Mouse (Mus musculus) kidney, adult 11 months (tissue): ENCODE measurements at regions not wholly inside any gene's neighbourhood (a gene's known extent, or its start where the extent isn't known, plus 50 kb on each side); places are given as distances from the start of the nearest gene placed in this dataset.

Experiments used
- DNase-seq: peaks from one replicate; pipeline ENCODE4 v3.0.0; 2022

DNA sequence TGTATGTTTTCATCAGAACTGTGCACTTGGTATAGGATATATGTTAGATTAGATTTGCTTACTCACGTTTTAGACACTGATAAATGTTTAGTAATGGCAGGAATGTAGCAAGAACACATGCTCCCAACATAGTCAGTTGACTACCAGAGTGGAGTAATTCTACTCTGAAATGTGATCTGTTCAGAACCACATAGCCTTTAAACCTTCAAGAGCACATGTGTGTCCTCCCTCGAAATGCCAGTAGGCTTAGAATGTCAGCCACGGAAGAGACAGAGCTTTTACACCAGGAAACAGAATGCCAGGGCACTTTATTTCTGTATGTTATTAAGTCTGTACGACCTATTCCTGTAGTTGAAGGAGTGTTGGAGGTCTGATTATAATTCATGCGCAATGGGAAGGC lies 51.3 kb upstream of the Cd28 start:
- no peak for DNase-seq

DNA sequence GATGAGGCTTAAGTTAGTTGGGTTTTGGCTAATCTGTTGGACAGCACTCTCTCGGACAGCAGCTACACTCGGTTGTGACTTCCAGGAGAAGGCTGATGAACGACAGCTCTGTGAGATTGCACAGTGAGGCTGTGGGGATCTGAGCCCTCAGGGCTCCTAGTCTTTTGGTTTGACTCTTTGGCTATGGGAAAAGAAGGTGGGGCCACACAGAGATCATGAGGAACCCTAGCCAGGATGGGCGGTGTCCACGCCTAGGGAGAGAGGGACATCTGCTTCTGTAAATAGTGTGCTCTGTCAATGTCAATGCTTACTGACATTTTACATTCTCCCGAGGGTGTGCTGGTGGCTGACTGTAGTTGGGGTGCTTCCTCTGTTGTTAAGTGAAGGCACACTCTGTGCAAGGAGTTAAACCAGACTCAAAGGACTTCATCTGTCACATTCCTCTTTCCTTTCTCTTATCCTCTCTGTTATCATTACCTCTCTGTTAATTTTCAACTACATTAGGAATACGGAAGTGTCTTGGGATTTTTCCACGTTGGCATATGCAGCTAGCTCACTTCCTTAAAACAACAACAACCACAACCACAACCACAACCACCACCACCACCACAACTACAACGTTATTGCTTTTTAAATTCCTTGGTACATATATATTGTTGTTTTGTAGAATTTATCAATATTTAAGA lies 54.2 kb upstream of the Cd28 start:
- no peak for DNase-seq

DNA sequence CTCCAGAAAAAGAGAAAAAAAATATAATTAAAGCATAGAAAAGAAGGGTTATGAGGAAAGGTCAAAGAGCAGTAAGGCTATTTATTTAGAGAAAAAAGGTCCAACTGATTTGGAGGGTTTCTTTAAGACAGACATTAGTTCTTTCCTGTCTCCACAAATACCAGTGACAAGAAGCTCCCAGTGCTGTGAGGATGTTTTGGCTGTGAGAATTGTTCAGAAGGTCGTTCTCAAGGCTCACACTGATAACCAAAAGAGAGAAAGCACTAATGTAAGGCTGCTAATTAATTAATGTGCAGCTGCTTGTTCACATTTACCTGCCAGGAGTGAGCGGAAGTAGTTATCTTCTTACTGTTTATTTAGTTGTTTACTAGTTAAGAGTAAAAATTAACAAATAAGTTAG lies 54.7 kb upstream of the Cd28 start:
- no peak for DNase-seq

DNA sequence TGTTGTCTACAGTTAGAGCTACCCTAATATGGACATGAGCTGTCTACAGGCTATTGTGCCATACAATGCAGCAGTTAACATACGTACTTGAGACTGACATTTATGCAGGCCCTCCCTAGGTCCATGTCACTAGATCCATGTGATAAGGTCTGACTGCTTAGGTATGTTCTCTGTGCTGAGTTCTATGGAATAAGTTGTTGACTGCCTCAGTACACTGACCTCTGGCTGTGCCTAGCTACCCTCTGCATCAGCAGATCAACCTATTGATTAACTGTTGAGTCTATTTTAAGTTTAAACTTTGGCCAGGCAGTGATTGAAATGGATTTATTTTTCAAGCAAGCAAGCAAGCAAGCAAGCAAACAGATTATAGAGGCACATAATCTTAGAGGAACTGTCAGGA lies 57.0 kb upstream of the Cd28 start:
- DNase-seq = no peak

DNA sequence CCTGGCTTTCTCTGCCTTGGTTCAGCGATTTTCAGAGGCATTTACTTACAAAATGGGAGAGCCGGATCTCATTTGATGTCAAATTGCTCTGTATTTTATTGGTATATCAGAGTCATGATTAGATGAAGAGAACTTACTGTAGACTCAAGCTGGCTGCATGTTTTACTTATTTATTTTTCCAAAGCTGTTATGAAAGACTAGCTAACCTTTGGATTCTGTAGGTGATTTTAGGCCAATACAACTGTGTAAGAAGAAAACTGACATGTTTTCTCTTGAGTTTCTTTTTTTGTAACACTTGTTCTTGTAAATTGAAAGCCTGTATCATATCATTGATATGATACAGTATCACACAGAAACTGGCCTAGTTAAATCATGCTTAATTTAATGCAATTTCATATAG lies 57.6 kb upstream of the Cd28 start:
- DNase-seq = no peak

DNA sequence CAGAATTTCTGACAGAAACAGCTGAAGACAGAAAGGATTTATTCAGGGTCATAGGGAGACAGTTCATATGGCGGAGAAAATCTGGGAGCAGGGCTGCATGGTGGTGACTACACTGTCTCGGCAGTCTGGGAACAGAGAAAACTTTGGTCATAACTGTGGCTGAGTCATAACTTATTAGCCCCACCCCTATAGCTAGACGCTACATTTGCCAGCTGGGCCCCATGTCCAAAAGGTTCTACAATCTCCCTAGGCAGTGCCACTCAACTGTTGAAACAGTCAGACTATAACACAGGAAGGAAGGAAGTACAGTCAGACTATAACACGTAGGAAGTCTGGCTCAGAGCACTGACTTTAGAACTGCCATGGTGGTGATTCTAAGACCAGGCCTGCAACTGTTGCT lies 58.2 kb upstream of the Cd28 start:
- DNase-seq = no peak

DNA sequence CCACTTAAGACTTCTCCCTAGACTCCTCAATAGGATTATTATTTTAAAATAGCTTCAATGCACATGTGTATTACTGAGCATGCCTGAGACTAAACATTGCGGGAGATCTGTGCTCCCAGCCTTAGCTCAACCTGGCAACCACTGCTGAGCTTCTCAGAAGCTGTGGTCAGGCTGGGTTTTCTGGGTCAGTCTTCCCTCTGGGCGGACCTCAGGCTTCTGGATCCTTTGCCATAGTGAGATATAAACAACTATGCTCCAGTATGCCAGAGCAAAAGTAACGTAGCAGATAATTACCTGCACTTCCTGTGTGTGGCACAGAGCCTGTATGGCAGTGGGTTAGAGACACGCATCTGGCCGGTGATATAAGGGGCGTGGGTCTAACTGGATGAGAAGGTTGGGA lies 59.1 kb upstream of the Cd28 start:
- no peak for DNase-seq

DNA sequence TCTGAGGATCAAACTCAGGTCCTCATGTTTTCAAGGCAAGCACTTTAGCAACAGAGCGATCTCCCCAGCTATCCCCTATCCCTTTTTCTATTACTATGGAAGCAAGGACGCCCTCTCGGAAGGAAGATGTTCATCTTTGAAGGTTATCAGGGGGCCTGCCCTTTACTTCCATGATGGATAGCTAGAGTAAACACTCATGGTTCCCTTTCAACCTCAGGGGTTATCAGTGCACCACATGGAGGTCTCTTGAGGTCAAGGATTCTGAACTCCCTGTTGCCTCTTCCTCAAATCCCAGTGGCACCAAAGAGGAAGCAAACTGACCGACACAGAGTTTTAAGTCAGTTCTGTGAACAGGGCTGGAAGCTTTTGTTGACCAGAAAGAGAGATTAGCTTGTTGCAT lies 59.6 kb upstream of the Cd28 start:
- DNase-seq = peak; percentile 57

DNA sequence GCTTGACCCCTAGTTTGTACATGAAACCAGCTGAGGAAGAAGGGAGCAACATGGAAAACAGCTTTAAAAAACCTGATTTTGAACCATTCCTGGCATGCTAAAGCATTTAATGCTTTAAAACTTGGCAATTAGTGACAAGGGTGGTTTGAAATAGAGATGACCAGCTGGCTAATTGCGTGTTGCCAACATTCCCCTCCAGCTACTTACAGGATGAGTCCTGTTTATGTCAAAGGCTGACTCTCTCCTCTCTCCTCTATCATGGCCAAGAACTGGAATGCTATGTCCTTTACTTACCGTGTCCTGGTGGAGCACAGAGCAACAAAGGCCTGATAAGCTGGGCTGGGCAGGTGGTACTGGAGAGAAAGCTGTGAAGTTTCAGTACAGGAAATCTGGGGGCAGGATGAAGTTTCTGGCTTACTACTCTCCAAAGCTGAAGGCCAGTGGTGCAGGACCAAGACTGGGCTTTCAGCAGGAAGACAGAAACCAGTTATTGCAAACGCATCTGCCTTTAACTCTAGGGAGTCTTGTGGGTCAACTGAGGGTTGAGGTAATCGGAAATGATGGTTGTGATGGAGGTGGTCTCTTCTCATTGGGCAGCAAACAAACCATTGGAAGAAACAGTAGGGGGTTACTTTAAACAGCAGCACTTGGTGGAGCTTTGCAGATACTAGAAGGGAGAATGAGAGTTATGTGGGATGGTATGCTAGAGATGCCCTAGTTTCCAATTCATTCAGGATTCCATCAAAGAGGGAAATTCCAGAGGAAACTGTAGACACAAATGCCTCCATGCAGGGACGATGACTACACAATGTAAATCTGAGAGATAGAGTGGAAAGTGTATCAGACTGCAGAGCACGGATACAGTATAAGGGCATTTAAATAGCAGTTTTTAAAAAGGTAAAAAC lies 60.7 kb upstream of the Cd28 start:
- DNase-seq = no peak

DNA sequence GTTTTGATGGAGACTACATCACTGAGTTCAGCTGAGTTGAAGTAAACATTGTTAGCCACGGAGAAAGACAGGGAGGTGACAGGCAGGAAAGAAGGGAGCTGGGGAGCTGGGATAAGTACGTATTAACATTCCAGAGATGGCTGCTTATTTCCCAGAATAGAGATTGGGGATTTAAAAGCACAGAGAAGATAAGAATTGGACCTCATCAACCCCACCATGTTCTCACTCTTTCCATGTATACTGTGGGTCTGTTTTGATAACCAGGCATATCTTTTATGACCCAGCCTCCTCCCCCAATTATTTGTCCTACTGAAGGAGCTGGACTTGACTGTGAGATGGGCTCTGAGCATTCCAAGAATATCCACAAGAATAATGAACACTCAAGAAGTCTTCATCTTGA lies 61.4 kb upstream of the Cd28 start:
- peak; percentile 19 for DNase-seq

DNA sequence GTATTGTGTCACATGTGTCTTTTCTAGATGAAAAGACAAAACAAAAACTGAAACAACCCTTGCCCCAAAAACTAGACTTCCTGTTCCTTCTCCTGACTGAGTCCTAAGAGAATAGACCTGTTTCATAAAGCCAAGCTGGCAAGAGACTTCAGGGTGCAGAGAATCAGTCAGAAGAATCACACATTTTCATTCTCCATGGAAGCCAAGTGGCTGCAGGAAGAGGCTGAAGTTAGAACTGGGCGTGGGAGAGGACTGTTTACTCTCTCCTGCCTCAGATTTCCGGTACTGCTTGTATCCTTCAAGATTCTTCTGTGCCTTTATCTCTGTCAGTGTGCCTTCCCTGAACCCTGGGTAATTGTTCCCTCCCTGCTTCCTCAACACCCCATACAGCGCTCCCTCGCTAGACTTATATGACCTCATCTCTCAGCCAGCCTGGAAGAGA lies 64.0 kb upstream of the Cd28 start:
- no peak for DNase-seq

DNA sequence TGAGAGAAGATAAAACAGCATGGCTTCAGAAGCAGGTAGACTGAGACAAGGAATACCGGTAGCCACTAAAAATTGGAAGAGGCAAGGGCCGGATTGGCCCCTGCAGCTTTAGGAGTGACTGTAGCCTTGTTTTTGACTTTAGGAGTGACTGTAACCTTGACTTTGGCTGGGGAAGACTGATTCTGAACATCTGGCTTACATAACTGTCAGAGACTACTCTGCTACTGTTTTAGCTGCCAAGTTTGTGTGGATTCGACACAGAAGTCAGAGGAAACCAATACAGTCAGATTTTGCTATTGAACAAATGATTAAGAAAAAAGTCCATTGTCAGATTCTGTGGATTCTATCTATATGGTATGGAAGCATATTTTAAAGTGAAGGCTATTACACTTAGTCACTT lies 66.4 kb upstream of the Cd28 start:
- DNase-seq = no peak

DNA sequence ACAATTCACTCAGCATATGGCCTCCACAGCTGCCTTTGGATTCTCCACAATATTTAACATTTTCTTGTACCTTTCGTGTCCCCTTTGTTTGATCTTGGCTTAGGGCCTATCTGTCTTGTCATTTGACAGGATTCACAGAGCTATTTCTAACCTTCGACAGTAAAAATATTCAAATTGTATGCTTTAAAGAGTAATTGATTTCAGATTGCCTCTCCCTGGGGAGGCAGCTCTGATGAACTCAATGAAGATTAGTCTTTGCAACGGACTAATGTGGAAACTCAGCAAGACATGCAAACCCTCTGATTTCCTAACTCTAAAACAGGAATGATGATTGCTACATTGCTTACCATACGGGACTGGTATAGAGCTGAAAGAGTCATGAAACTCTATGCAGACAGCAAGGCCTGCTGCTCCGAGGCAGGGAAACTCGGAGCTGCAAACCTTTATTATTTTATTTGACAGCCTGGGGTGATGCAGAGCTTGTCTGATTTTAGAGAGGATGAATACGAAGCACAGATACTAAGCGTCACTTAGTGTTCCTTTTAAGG lies 67.2 kb upstream of the Cd28 start:
- DNase-seq = no peak

DNA sequence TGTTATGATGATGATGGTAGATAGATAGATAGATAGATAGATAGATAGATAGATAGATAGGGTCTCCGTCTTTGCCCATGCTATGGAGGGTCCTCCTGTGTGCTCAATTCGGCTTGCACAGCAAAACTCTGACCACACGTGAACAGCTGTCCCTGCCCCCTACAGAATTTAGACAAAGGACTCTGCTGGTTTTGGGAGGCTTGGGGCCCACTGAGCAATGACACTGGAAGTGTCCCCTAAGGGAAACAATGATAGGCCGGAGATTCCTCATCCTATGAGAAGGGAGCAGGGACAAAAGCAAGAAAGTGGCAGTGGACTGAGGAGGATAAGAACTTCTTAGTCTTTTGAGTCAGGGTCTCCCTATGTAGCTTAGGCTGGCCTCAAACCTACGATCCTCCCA lies 69.8 kb upstream of the Cd28 start:
- DNase-seq = no peak

DNA sequence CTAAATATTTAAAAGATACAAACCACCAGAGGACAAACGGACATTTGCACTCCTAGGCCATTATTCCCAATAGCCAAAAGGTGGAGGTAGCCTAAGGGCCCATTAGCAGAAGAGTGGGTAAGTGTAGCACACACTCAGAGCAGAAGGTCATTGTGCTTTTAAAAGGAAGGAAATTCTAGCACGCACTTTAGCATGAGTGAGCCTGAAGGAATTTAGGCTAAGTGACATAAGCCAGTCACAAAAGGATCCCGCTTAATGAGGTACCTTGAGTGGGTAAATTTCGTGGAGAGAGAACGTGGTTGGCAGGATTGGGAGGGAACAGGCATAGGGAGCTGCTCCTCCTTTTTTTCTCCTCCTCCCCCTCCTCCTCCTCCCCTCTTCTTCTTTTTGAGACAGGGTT lies 70.4 kb upstream of the Cd28 start:
- DNase-seq = no peak

DNA sequence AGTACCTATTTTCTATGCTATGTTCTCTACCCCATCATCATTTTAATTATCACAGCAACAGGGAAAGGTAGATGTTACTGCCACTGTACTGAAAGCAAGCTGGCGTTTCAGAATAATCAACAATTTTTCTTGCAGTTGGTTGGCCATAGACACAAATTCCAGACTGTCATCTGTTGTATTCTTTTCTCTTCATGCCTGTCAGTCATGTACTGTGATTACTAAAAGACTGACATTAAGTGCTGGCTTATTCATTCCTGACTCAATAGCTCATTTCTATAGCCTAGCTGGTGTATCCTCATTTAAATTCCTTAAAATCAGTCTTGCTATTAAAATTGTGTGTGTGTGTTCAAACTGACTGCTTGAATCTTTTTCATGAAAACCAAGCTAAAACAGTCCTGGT lies 71.4 kb upstream of the Cd28 start:
- no peak for DNase-seq

DNA sequence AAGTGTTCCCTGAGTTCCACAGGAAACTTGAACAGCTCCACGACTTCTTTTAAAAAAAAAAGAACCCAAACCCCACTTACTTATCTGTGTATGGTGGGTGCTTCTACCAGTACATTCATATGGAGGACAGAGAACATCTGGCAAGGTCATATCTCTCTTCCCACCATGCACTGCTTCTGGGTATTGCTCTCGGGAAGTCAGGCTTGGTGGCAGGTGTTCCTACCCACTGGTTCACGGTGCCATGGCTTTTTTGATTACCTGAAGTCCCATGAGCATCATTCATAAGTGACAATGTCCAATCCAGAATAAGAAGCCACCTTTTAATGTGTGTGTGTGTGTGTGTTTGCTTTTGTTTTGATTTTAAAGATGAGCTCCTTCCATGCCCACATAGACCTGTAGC lies 73.8 kb upstream of the Cd28 start:
- no peak for DNase-seq

DNA sequence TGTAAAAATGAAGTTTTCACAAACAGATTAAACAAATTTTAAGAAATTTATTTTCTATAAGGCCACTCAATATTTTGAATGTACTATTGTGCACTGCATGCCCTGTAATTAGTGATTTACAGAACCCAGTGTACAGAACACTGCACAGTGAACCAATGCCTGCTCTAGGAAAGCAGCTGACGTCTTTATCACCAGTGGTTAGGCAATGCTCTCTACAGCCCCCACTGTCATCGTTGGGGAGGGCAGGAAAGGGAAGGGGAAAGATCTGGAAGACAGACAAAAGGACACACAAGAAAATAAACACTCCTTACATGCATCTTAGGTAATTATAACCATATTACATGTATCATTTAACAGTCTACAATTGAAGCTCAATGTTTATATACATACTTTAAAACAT lies 74.4 kb upstream of the Cd28 start:
- peak; percentile 33 for DNase-seq

DNA sequence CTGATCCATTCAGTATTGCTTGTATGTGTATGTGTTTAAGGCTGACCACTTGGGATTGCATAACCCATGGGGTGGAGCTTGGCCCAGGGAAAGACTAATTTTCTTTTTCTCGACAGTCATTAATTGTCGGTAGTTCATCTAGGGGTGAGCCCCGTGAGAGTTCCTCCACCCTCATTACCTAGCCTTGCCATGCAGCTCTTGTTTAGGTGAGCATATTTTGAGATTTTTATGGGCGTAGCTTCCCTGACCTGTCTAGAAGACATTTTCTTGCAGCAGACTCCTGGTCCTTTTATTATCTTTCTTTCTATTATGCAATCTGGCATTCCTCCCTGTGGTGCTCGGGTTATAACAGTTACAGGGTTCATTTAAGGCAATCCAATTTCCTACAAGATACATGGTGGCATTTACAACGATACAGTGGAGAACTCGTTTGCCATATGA lies 74.4 kb upstream of the Raph1 start:
- peak; percentile 12 for DNase-seq

DNA sequence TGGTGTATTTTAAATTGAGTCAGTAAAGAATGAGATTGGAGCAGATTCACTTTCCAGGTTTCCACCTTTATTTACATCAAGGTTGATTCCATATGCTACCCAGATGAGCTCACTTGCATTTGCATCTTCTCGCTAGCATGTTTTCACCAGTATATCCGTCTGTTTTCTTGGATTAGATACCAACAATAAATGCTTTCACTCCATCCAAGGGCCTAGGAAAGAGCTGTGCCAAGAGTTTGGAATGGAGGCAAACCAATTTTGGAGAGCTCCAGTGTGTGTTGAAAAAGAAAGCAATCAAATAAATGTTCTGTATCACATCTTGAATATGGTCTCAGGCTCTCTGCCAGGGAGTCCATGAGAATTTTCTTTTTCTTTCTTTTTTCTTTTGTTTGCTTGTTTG lies 72.6 kb upstream of the Raph1 start:
- no peak for DNase-seq

DNA sequence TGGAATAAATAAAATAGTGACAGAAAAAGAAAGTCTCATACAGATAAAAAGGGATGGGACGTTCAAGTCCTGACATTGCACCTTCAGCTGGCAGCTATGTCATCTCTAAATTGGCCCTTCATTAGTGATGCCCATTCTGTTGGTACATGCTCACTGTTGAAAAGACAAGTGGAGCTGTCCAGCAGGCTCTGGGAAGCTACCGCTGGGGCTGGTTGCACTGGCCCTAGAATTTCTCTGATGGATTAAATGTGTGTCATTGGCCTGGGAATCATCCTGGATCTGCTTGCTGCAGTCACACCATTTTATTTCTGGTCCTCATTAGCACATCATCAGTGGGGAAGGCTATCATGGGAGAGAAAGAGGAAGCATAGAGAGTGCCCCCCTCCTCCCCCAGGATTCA lies 72.2 kb upstream of the Raph1 start:
- DNase-seq = no peak

DNA sequence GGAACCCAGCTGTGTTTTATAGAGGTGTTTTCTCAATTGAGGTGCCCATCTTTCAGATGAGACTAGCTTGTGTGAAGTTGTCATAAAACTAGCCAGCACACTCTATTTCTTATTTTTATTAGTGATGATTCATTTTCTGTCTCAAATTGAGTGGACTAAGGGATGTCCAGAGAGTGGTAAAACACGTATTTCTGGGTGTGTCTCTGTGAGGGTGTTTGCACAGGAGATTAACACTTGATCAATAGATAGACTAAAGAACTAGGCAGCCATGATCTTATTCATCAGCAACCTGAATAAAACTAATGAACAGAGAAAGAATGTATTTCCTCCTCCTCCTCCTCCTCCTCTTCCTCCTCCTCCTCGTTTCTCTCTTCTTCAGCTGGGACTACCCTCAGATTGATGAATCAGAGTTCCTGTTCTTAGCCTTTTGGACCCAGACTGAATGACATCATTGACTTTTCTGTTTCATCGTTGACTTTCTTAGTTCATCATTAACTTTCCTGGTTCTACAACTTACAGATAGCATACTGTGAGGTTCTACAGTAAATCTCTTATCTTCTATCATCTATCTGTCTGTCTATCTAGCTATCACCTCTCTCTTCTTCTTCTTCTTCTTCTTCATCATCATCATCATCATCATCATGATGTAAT lies 70.0 kb upstream of the Raph1 start:
- DNase-seq = no peak

DNA sequence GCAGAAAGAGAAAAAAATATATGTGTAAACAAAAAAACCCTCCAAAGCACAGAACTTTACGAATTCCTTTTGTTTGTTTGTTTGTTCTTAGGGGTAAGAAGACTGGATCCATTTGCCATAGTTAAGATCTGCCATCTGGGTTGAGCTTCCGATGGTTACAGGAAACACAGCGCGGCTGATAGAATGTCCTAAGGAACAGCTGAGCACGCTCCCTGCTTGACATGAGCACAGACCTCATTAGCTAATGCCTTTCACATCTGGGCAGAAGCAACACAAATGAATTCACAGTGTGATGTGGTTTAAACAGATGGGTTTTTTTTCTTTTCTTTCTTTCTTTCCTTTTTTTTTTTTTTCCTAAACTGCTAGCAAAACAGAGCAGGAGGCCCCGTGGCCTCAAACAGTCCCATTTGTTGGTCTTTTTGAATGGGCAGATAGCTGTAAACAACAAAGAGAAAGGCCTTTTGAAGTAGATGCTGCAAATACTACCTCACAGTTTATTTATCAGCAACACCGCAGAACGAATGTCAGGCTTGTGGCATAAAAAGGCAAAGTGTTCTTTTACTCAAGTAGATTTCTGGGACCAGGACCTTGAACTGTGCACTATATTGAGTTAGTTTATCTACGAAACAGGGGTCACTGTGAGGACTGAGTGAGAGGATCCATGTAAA lies 61.0 kb upstream of the Raph1 start:
- no peak for DNase-seq
